Mouse (Mus musculus) granulocyte monocyte progenitor cell, adult 5-6 weeks (primary cell): Measurements from ENCODE around the gene Cdk10. TPM values are rescaled to one million over a fixed set of nuclear protein-coding genes. Genes with fewer than 3 reads are reported as not detected.
A peak's percentile ranks its signal among the peaks of the same experiment; 100 is the strongest.

Experiments used
- ATAC-seq: replicated peaks from 2 replicates; pipeline ENCODE4 v1.8.0; 2016; ENCODE audit warnings: mild to moderate bottlenecking, moderate TSS enrichment, inconsistent platforms; ENCODE audit not compliant: poor library complexity, severe bottlenecking
- total RNA-seq, 2 experiments: library from RNA; stranded (forward) in 1 of 2; stranded (reverse) in 1 of 2; fragments of 200-712, 200-1000 nt in 1 of 2; fragments of >200 nt in 1 of 2; fragmentation: Nextera tagmentation in 1 of 2; gene quantifications; 2 replicates each; pipeline ENCODE4 v1.2.3; 2014 to 2017

Gene Cdk10
- total RNA-seq, 2 experiments from 2014 or later: 26.7 to 39.4 TPM

GRCm38 (mm10) chr8:123231742-123232141, 7.1 kb downstream of the Cdk10 start:
- no peak for ATAC-seq

- no peak for ATAC-seq
Observed at GRCm38 (mm10) chr8:123232553-123232952, 7.9 kb downstream of the Cdk10 start.

- no peak for ATAC-seq
Observed at GRCm38 (mm10) chr8:123233300-123233699, 8.7 kb downstream of the Cdk10 start.

- ATAC-seq: no peak
Observed at GRCm38 (mm10) chr8:123233760-123234159, 9.1 kb downstream of the Cdk10 start.

- no peak; the same call in 1 of the 2 replicates for ATAC-seq
Observed at GRCm38 (mm10) chr8:123234918-123235519, 10.4 kb downstream of the Cdk10 start.

GRCm38 (mm10) chr8:123235520-123236497, 11.2 kb downstream of the Cdk10 start, which contains the start of gene Spata2l:
Spata2l (minus strand) TSS chr8:123236233.
- ATAC-seq: peak; percentile 94

GRCm38 (mm10) chr8:123239398-123239797, 14.8 kb downstream of the Cdk10 start:
- no peak for ATAC-seq

GRCm38 (mm10) chr8:123242107-123242923, 17.7 kb downstream of the Cdk10 start:
- no peak for ATAC-seq

- no peak for ATAC-seq
Observed at GRCm38 (mm10) chr8:123243053-123243452, 18.4 kb downstream of the Cdk10 start.

GRCm38 (mm10) chr8:123244382-123244781, 19.7 kb downstream of the Cdk10 start:
- ATAC-seq: no peak

- no peak for ATAC-seq
Observed at GRCm38 (mm10) chr8:123245543-123245942, 20.9 kb downstream of the Cdk10 start.

- ATAC-seq: no peak
Observed at GRCm38 (mm10) chr8:123247748-123248147, 23.1 kb downstream of the Cdk10 start.

GRCm38 (mm10) chr8:123248596-123248995, 24.0 kb downstream of the Cdk10 start:
- ATAC-seq: peak; percentile 75

GRCm38 (mm10) chr8:123250940-123251339, 26.3 kb downstream of the Cdk10 start:
- no peak for ATAC-seq

GRCm38 (mm10) chr8:123252925-123253324, 28.3 kb downstream of the Cdk10 start:
- peak; percentile 28; the same call in 1 of the 2 replicates for ATAC-seq

GRCm38 (mm10) chr8:123253451-123254098, 28.9 kb downstream of the Cdk10 start:
- ATAC-seq: no peak

- ATAC-seq: peak; percentile 85
Observed at GRCm38 (mm10) chr8:123254099-123254885, 29.6 kb downstream of the Cdk10 start, which contains the start of the genes Zfp276 and Vps9d1. Zfp276 (plus strand) TSS chr8:123254195. Vps9d1 (minus strand) TSS chr8:123254348.

- no peak for ATAC-seq
Observed at GRCm38 (mm10) chr8:123255170-123255569, 30.5 kb downstream of the Cdk10 start.

GRCm38 (mm10) chr8:123257114-123257513, 32.5 kb downstream of the Cdk10 start:
- no peak for ATAC-seq
